Comparison of ENCODE assay signal across 8 mouse cellular contexts in the genomic region with DNA sequence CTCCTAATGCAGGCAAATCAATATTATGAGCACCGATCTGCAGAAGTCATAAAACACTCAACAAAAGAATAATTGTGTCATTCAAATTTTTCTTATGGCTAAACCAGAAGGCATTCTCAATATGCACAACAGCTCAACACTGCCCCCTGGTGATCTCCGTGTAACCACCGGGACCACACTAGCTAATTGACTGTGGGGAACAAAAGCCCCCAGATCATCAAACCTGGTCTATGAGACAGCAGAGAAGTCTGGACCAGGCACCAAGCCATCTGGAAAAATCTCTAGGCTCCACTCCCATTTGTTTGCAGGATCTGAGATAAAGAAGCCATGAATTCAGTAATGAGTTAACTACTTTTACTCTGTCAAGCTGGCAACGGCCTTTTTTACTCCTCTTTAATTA. TPM values are rescaled to one million over a fixed set of nuclear protein-coding genes. Genes with fewer than 3 reads are reported as not detected.
DNase-seq lines count a peak whose midpoint lies in the region; ATAC-seq lines count a peak whose summit lies in the region.

No protein-coding gene starts in this region.

- no peaks in the 10 kb centered on the region; the same call in 1 of the 2 replicates for H3K27me3 ChIP-seq in forebrain, embryonic 11.5 days (ENCODE audit: control insufficient read depth, insufficient read depth, low read length)
- H3K27me3 ChIP-seq in forebrain, embryonic 10.5 days (ENCODE audit: poor library complexity, severe bottlenecking), result no peaks in the 10 kb centered on the region; the same call in 1 of the 2 replicates

- H3K4me3 ChIP-seq in forebrain, embryonic 11.5 days (ENCODE audit: low read depth, low read length), result no peak overlapping the region
- no peak overlapping the region for H3K4me3 ChIP-seq in forebrain, embryonic 10.5 days

- DNase-seq in forebrain, embryonic 11.5 days (ENCODE audit: low spot score), result peak; percentile 81
- no peak for DNase-seq in forebrain, embryonic 10.5 days (ENCODE audit: extremely low spot score, low spot score)
- peak; percentile 62 to 65 for DNase-seq in right cerebral cortex, adult 2 months (ENCODE audit: low spot score in 2 of 2)
- DNase-seq in right cerebral cortex, postnatal 25 days, result no peak
- peak; percentile 36 to 60 for DNase-seq in cerebellum, postnatal 4 days (ENCODE audit: low spot score in 2 of 2)
- peak; percentile 89 for DNase-seq in heart, postnatal 4 days
- DNase-seq in lung, postnatal 10 days, result peak; percentile 85
- DNase-seq in thymus, postnatal 4 days, result peak; percentile 86

- WGBS in forebrain, embryonic 11.5 days, result 49% methylated on average over 4 of the region's 4 CpGs
- 67% methylated on average over 4 of the region's 4 CpGs for WGBS in forebrain, embryonic 10.5 days

- peak; percentile 79 for ATAC-seq in forebrain, embryonic 11.5 days (replicated peaks; ENCODE audit: low FRiP score)

- no peaks in the 10 kb centered on the region for H3K36me3 ChIP-seq in forebrain, embryonic 11.5 days (ENCODE audit: control insufficient read depth, insufficient read depth, low read length)
- H3K36me3 ChIP-seq in forebrain, embryonic 10.5 days (replicated peaks), result 0 out of 2 replicates have a peak, but pooled peaks cover 7% of the 10 kb centered on the region

- no peak overlapping the region for H3K27ac ChIP-seq in forebrain, embryonic 11.5 days (ENCODE audit: low read depth, low read length)
- H3K27ac ChIP-seq in forebrain, embryonic 10.5 days, result no peak overlapping the region

- no peak overlapping the region for H3K9ac ChIP-seq in forebrain, embryonic 11.5 days (ENCODE audit: low read length)

- 0 out of 2 replicates have a peak, but pooled peaks cover 2% of the 10 kb centered on the region for H3K4me1 ChIP-seq in forebrain, embryonic 11.5 days (replicated peaks; ENCODE audit: control insufficient read depth, insufficient read depth, low read length)
- peaks cover 56% of the 10 kb centered on the region for H3K4me1 ChIP-seq in forebrain, embryonic 10.5 days

- H3K9me3 ChIP-seq in forebrain, embryonic 11.5 days (ENCODE audit: control insufficient read depth, low read length), result no peaks in the 10 kb centered on the region
- H3K9me3 ChIP-seq in forebrain, embryonic 10.5 days, result no peaks in the 10 kb centered on the region

- no peak overlapping the region for H3K4me2 ChIP-seq in forebrain, embryonic 11.5 days (ENCODE audit: low read depth, low read length, severe bottlenecking)

RNA-seq across cellular contexts. Expression of a gene that starts 50.2 kb away (rescaled TPM):
- polyA plus RNA-seq in forebrain, embryonic 11.5 days (2014; fragmentation: Nextera tagmentation; extraction: Ambion mirVana), result 34.1 and 35.1 TPM in 2 replicates
- polyA plus RNA-seq in forebrain, embryonic 10.5 days (2016; fragmentation: Nextera tagmentation; extraction: Ambion mirVana), result 28.6 and 28.7 TPM in 2 replicates
- total RNA-seq in heart, postnatal 4 days (2021), result 10 to 100 TPM; 31.2 to 32.5 TPM

Comparison
In these comparisons a context has a peak if more than half of its experiments do, and no peak if none do; other contexts are left out.
1. DNase-seq: peak in forebrain, embryonic 11.5 days (single experiment), right cerebral cortex, adult 2 months (2 of 2), cerebellum, postnatal 4 days (2 of 2), heart, postnatal 4 days (single experiment), lung, postnatal 10 days (single experiment) and thymus, postnatal 4 days (single experiment); none in forebrain, embryonic 10.5 days (single experiment) and right cerebral cortex, postnatal 25 days (single experiment).